Mouse (Mus musculus) ES-E14 (cell line): ENCODE measurements around the gene Gpr150. TPM values are rescaled to one million over a fixed set of nuclear protein-coding genes. Genes with fewer than 3 reads are reported as not detected.

ENCODE experiments used
- DNase-seq: peaks from one replicate; pipeline ENCODE4 v3.0.0-alpha.2; 2013; ENCODE audit warnings: low read depth, low spot score
- H3K27ac ChIP-seq: 2 replicates; pipeline ENCODE4 v1.5.1; 2012; ENCODE audit warnings: low read depth, mild to moderate bottlenecking, low read length, moderate library complexity, mixed read lengths; ENCODE audit not compliant: poor library complexity, insufficient read depth, severe bottlenecking
- H3K36me3 ChIP-seq: 2 replicates; pipeline ENCODE4 v1.6.1; 2012; ENCODE audit warnings: mild to moderate bottlenecking, low read length, moderate library complexity, mixed read lengths; ENCODE audit not compliant: control insufficient read depth, poor library complexity, insufficient read depth, severe bottlenecking
- H3K4me1 ChIP-seq, 2 experiments: fragments of 150-350 bp in 1 of 2; sonication (generic) in 1 of 2; 2 replicates each; pipeline ENCODE4 v1.6.1; 2012; ENCODE audit warnings: low read length in 2 of 2, mild to moderate bottlenecking in 1 of 2, mixed read lengths in 1 of 2; ENCODE audit not compliant: control insufficient read depth in 2 of 2, insufficient read depth in 2 of 2, poor library complexity in 1 of 2
- H3K4me3 ChIP-seq, 2 experiments: fragments of 150-350 bp in 1 of 2; sonication (generic) in 1 of 2; 2 replicates each; pipeline ENCODE4 v1.5.1; 2012; ENCODE audit warnings: low read length in 2 of 2, low read depth in 1 of 2, mild to moderate bottlenecking in 1 of 2, mixed read lengths in 1 of 2; ENCODE audit not compliant: insufficient read depth in 1 of 2, poor library complexity in 1 of 2, severe bottlenecking in 1 of 2
- H3K9ac ChIP-seq: 2 replicates; pipeline ENCODE4 v1.6.1; 2012; ENCODE audit warnings: low read depth, mild to moderate bottlenecking, low read length, mixed read lengths; ENCODE audit not compliant: poor library complexity, insufficient read depth, severe bottlenecking
- H3K9me3 ChIP-seq: fragments of 150-350 bp; sonication (generic); 2 replicates; pipeline ENCODE4 v1.6.1; 2012; ENCODE audit warnings: low read depth, mild to moderate bottlenecking, low read length; ENCODE audit not compliant: control insufficient read depth, insufficient read depth
- CHD2 ChIP-seq: IDR thresholded peaks from 2 replicates; pipeline ENCODE4 v1.6.1; 2014; ENCODE audit warnings: mild to moderate bottlenecking, low read depth, low read length, inconsistent platforms
- HCFC1 ChIP-seq: IDR thresholded peaks from 2 replicates; pipeline ENCODE4 v1.6.1; 2012; ENCODE audit warnings: low read length, inconsistent platforms, borderline replicate concordance; ENCODE audit not compliant: insufficient read depth
- MAFK ChIP-seq: IDR thresholded peaks from 2 replicates; pipeline ENCODE4 v1.6.1; 2014; ENCODE audit warnings: mild to moderate bottlenecking, low read depth, low read length, inconsistent platforms; ENCODE audit not compliant: insufficient read depth
- ZC3H11A ChIP-seq: IDR thresholded peaks from 2 replicates; pipeline ENCODE4 v1.6.1; 2012; ENCODE audit warnings: low read depth, mild to moderate bottlenecking, inconsistent platforms, low read length, borderline replicate concordance
- ZNF384 ChIP-seq: IDR thresholded peaks from 2 replicates; pipeline ENCODE4 v1.6.1; 2012; ENCODE audit warnings: low read depth, low read length, inconsistent platforms
- in situ Hi-C, 2 experiments: fragments of 600-800 bp; cut with MboI; formaldehyde crosslinking; loops; one replicate each; pipeline ENCODE4 v1.15.1; 2025; ENCODE audit warnings: low sequenced_read_pairs in 2 of 2, inconsistent platforms in 1 of 2; ENCODE audit not compliant: unreplicated experiment in 2 of 2
- total RNA-seq: library from RNA; depleted of rRNA; stranded (reverse); fragments of 300-350 nt; gene quantifications from 2 replicates; pipeline ENCODE4 v1.2.3, GENCODE M21; 2012

Gpr150 gene
- total RNA-seq, 1 experiment: 0.27 TPM

DNA sequence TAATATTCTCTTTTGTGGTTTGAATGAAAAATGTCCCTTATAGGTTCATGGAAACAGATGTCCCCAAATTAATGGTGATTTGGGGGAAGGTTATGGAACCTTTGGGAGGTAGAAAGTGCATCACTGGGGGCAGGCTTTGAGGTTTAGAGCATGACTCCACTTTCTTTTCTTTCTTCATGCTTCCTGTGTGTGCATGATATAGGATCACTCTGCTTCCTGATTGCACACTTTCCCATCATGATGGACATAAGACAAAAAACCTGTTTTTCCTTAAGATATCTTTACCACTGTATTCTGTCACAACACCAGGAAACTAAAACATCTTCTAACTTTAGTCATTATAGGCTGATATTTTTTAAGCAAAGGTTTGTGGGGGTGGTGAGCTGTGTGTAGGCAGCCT lies 11.8 kb downstream of the Gpr150 start:
- in situ Hi-C loops: no loop called here
- Histone ChIP-seq H3K4me3 (no peak overlapping the region), H3K4me1 (no peaks in the 10 kb centered on the region), H3K27ac (no peak overlapping the region), H3K9ac (no peak overlapping the region), H3K9me3 (no peaks in the 10 kb centered on the region), H3K36me3 (no peaks in the 10 kb centered on the region)
- no peak for DNase-seq
- TF ChIP-seq HCFC1 (no peak), ZC3H11A (no peak)

DNA sequence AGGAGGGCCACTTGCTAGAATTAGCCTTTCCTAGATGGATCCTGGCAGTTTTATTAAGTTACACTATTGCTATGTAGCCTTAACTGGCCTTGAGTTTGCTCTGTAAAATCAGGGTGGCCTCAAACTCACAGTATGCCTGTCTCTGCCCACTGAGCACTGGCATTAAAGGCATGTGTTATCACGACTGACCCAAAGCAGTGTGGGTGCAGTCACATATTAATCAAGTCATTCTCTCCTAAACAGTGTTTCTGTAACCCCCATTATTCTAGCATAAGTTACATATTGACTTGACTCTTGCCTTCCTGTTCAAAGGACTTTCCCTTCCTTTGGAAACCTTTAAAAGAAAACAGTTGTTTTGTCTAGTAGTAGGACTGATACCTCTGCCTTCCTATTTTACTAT lies 14.3 kb downstream of the Gpr150 start:
- H3K9me3 ChIP-seq: no peaks in the 10 kb centered on the region
- H3K9ac ChIP-seq: no peak overlapping the region
- H3K27ac ChIP-seq: no peak overlapping the region
- TF ChIP-seq ZC3H11A (no peak), ZNF384 (no peak), CHD2 (no peak), MAFK (no peak), HCFC1 (no peak)
- H3K36me3 ChIP-seq: no peaks in the 10 kb centered on the region
- in situ Hi-C loops: no loop called here
- no peak for DNase-seq
- no peaks in the 10 kb centered on the region for H3K4me1 ChIP-seq
- H3K4me3 ChIP-seq: no peak overlapping the region

DNA sequence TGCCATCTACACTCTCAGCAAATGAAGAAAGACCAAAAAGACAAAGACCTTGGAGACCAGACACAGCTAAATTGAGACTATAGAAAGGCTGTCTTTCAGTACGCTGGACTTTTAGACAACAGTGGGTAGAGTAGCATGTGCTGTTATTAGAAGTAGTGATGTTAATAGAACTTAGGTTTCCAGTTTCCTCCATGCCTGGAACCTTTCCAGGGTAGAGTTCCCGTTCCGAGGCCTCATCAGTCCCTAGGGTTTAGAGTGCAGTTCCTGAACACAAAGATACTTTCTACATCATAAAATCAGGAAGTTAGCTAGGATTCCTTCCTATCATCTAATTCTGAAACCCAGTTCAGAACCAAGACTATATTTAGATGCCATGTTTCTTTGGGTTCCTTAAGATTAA lies 32.2 kb downstream of the Gpr150 start:
- TF ChIP-seq ZNF384 (no peak), HCFC1 (no peak)
- no peak overlapping the region for H3K4me3 ChIP-seq
- no peaks in the 10 kb centered on the region for H3K4me1 ChIP-seq
- H3K36me3 ChIP-seq: no peaks in the 10 kb centered on the region
- no peak overlapping the region for H3K27ac ChIP-seq
- no peaks in the 10 kb centered on the region for H3K9me3 ChIP-seq
- in situ Hi-C loops: no loop called here
- H3K9ac ChIP-seq: no peak overlapping the region
- no peak for DNase-seq

DNA sequence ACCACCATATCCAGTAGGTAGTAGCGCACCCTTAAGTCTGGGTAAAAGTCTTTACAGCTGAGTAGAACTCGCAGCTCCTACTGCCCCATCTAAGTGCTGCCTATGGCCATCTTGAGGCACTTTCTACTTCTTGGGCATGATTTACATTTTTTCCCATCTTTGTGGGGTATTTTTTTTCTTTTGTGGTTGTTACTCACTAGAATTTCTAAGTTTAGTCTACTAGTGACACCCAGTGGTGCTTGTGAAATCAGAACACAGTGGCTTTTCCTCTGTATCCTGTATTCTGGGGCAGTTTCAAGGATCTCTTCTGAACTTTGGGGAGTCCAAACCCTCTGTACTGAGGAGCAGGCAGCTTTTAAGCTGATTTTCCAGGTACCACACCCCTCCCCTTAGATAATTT lies 35.0 kb downstream of the Gpr150 start:
- no peak overlapping the region for H3K27ac ChIP-seq
- DNase-seq: no peak
- H3K4me1 ChIP-seq: no peaks in the 10 kb centered on the region
- no peaks in the 10 kb centered on the region for H3K9me3 ChIP-seq
- no peaks in the 10 kb centered on the region for H3K36me3 ChIP-seq
- TF ChIP-seq MAFK: no peak
- TF ChIP-seq CHD2: no peak
- TF ChIP-seq HCFC1: no peak
- no peak for TF ChIP-seq ZNF384
- no peak for TF ChIP-seq ZC3H11A
- H3K4me3 ChIP-seq: no peak overlapping the region
- no peak overlapping the region for H3K9ac ChIP-seq
- in situ Hi-C loops: no loop called here

DNA sequence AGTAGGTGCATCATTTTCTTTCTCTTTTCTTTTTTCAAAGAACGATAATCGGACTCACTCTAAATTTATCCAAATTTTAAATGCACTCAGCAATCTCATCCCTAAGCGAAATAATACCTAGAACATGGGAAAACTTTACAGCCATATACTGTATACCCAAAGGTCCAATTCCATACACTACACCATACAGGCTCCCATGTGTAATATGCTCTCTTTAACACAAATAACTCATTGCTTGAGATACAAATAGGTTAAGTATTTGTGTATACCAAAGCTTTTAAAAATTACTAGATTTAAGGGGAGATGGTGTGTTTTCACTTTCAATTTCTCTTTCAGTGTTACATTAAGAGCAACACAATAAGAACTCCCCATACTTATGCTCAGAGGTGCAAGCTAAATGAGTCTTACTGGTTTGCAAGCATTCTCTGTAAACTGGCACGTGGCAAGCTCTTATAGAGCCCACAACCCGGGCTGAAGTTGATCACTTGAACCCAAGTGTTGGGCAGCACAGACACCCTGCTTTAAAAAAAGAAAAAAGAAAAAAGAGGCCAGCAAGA lies 37.9 kb downstream of the Gpr150 start:
- Histone ChIP-seq H3K36me3 (no peaks in the 10 kb centered on the region), H3K9ac (no peak overlapping the region), H3K4me1 (no peaks in the 10 kb centered on the region), H3K9me3 (no peaks in the 10 kb centered on the region), H3K4me3 (peak overlapping the region in 1 of 2 experiments; percentile 52; a peak in 2 of 4 replicates), H3K27ac (no peak overlapping the region)
- in situ Hi-C loops: no loop called here
- DNase-seq: no peak
- no peak for TF ChIP-seq MAFK
- no peak for TF ChIP-seq HCFC1
- no peak for TF ChIP-seq CHD2
- no peak for TF ChIP-seq ZNF384
